Mouse (Mus musculus) gastrocnemius, adult 2 months (tissue): ENCODE data around the gene Rassf4. TPM values are rescaled to one million over a fixed set of nuclear protein-coding genes. Genes with fewer than 3 reads are reported as not detected.

Experiments
- DNase-seq: peaks from one replicate; pipeline ENCODE4 v3.0.0; 2022
- H3K27ac ChIP-seq: fragments of 200-600 bp; 2 replicates; pipeline ENCODE4 v1.8.1; 2022; ENCODE audit warnings: mild to moderate bottlenecking
- H3K4me3 ChIP-seq: fragments of 200-600 bp; 2 replicates; pipeline ENCODE4 v1.8.1; 2022; ENCODE audit warnings: mild to moderate bottlenecking, moderate library complexity
- CTCF ChIP-seq: fragments of 200-600 bp; IDR thresholded peaks from 2 replicates; pipeline ENCODE4 v1.8.1; 2022; ENCODE audit warnings: antibody characterized with exemption, mild to moderate bottlenecking, moderate library complexity
- intact Hi-C: fragments of 180-260 bp; cut with DNase I; formaldehyde crosslinking; loops from one replicate; pipeline ENCODE4 v1.15.1; 2025
- total RNA-seq, 2 experiments: library from RNA; stranded (reverse); gene quantifications; 2 replicates each; pipeline ENCODE4 v1.2.3; 2021

Rassf4 gene
- total RNA-seq, 2 experiments from 2014 or later: 1.7 to 2.3 TPM

DNA sequence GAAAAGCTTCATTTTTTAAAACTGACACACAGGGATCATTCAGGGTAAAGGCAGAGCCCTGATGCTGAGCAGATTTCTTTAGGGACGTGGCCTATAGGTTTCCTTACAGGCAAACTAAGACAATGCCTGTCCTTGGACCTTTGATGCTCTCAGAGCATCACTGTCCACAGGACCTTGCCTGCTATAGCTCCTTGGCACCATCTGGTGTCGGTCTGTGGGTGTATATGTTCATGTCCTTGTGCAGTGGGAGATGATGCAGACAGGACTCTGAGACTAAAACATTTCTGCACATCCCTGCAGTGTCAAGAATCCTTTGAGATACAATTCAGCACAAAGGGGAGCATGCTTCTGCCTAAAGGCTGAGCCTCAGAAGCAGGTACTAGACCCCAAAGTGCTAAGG lies 23.7 kb upstream of the Rassf4 start:
- TF ChIP-seq CTCF: peak; percentile 43
- DNase-seq: no peak
- Histone ChIP-seq H3K4me3 (no peak overlapping the region), H3K27ac (no peak overlapping the region)
- intact Hi-C loops: loop anchor here (1.0 kb wide), 1 partner anchor 43 kb away; no protein-coding TSS in a partner anchor

DNA sequence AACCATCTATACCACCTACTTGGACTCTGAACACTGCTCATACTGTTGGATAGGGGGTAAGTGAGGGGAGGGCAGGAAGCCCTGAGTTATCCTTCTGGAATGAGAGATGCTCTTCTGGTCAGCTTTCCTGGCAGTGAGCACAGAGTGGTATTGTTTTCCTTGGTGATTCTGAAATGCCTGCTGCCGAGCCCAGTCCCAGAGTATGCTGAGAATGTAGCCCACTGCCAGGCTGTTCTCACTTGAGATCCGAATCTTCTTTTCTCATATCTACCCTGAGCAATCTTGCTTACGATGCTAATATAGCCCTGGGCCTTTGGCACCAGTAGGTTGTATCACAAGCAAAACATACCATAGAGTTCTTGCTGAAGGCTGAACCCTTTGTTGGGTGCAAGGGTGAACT lies 20.6 kb upstream of the Rassf4 start:
- Histone ChIP-seq H3K27ac (no peak overlapping the region), H3K4me3 (no peak overlapping the region)
- no peak for DNase-seq
- no peak for TF ChIP-seq CTCF
- intact Hi-C loops: no loop called here

DNA sequence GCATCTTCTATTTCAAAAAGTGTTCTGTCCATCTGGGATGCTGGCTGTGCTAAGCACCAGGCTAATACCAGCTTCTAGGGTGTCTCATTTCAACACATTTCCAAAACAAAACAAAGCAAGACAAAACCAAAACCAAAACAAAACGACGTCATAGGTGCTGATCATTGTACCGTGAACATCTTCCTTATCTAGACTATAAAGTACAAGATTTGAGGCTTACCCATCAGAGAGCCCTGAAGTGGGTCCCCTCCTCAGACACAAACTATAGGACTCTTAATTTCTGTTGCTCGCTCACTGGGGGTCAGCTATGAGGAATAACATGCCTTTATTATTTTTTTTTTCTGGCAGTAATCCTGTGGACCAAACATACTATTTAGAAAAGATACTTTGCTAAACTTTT lies 19.9 kb upstream of the Rassf4 start:
- no peak overlapping the region for H3K27ac ChIP-seq
- H3K4me3 ChIP-seq: no peak overlapping the region
- intact Hi-C loops: no loop called here
- TF ChIP-seq CTCF: no peak
- no peak for DNase-seq

- intact Hi-C loops: no loop called here
- Histone ChIP-seq H3K4me3 (no peak overlapping the region), H3K27ac (no peak overlapping the region)
- DNase-seq: peak; percentile 59
- no peak for TF ChIP-seq CTCF
Measured at GRCm38 (mm10) chr6:116682317-116682716, 8.6 kb upstream of the Rassf4 start.

- Histone ChIP-seq H3K4me3 (no peak overlapping the region), H3K27ac (no peak overlapping the region)
- TF ChIP-seq CTCF: no peak
- peak; percentile 22 for DNase-seq
- intact Hi-C loops: no loop called here
Measured at GRCm38 (mm10) chr6:116679563-116680288, 6.0 kb upstream of the Rassf4 start.

DNA sequence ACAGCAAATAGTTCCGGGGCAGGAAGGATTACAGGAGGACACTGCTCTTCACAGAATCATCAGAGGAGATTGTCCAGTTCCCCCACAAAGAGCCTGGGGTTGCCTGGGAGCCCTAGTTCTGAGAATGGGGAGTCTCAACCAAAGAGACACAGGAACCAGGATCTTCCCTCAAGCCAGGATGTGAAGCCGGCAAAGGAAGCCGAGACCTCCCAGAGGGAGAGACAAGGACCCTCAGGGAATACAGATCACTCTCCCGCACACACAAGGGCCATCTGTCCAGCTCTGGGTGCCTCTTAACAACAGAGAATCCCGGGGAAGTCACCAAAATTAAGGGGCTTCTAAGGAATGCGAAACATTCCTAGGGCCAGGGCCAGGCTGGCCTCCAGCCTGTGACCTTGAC lies 3.6 kb upstream of the Rassf4 start:
- no peak for TF ChIP-seq CTCF
- intact Hi-C loops: no loop called here
- H3K27ac ChIP-seq: no peak overlapping the region
- H3K4me3 ChIP-seq: no peak overlapping the region
- DNase-seq: no peak

DNA sequence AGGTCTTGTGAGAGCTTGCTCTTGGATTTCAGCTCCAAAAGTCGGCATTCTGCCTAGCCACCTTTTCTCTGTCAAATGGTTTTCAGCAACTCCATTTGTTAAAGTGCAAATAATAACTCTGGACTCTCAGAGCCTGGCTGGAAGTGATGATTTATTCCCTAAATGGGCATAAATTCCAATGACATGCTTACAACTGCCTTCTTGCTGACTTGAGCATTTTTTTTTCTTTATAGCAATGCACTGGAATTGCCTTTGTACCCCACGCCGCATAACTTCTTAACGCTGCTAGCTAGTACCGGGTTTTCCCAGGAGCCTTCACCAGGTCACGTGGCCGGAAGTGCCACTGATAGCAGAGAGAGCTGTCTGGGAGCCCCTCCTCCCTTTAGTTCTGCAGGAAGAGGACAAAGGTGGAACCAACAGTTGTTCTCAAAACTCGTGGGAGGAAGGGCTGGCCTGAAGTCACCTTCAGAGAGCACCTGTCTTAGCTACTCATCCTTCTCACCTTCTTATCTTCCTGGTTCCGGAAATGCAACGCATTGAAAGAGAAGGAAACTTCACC lies 2.7 kb upstream of the Rassf4 start:
- intact Hi-C loops: no loop called here
- no peak overlapping the region for H3K27ac ChIP-seq
- no peak overlapping the region for H3K4me3 ChIP-seq
- TF ChIP-seq CTCF: no peak
- DNase-seq: no peak

GRCm38 (mm10) chr6:116674283-116674886 lies 633 bp upstream of the Rassf4 start:
- intact Hi-C loops: no loop called here
- TF ChIP-seq CTCF: no peak
- Histone ChIP-seq H3K4me3 (peak overlapping the region; percentile 74), H3K27ac (peak overlapping the region; percentile 72)
- no peak for DNase-seq

- no peak for DNase-seq
- no peak for TF ChIP-seq CTCF
- Histone ChIP-seq H3K4me3 (peak overlapping the region; percentile 74), H3K27ac (no peak overlapping the region)
- intact Hi-C loops: no loop called here
Measured at GRCm38 (mm10) chr6:116672349-116672748, 1.4 kb downstream of the Rassf4 start.

- DNase-seq: no peak
- Histone ChIP-seq H3K4me3 (peak overlapping the region; percentile 39), H3K27ac (0 out of 2 replicates have a peak overlapping the region, but pooled peaks have one; percentile 5)
- TF ChIP-seq CTCF: no peak
- intact Hi-C loops: no loop called here
Measured at GRCm38 (mm10) chr6:116671768-116672167, 2.0 kb downstream of the Rassf4 start.

DNA sequence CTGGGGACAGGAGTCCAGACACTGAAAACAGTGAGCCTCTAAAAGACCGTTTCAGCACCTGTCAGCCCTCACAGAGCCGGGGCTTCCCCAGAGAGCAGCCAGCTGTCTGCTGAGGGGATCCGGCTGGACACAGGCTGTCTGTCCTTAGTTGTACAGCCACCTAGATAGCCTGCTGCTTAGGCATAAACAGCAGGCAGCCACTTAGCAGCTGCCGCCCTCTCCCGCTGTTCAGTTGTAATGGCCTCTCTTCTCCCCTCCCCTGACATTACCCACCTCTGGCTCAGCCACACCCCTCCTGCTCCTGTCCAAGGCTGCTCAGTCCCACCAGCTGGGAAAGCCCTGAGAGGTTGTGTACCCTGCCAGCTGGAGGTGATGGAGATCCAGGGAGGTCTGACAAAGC lies 2.7 kb downstream of the Rassf4 start:
- H3K27ac ChIP-seq: peak overlapping the region; percentile 20; the same call in 1 of the 2 replicates
- intact Hi-C loops: no loop called here
- no peak for TF ChIP-seq CTCF
- DNase-seq: no peak
- peak overlapping the region; percentile 1 for H3K4me3 ChIP-seq

DNA sequence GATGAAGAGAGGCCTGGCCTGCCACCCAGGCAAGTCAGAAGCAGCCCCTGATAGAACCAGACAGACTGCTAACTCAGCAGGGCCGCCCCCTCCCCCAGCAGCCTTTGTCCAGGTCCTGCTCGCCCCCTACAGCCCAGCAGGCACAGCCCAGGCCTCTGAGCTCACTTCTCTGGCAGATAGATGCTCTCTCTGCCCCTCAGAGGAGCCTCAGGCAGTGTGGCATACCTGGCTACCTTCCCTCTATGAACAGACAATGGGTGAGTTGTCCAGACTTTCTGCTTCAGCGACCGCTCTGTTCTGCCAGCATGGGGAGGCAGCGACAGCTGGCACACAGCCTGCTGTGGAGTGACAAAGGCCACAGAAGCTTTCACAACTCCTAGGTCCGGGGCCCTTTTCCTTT lies 3.6 kb downstream of the Rassf4 start:
- TF ChIP-seq CTCF: no peak
- intact Hi-C loops: no loop called here
- Histone ChIP-seq H3K27ac (0 out of 2 replicates have a peak overlapping the region, but pooled peaks have one; percentile 2), H3K4me3 (peak overlapping the region; percentile 1)
- DNase-seq: no peak

DNA sequence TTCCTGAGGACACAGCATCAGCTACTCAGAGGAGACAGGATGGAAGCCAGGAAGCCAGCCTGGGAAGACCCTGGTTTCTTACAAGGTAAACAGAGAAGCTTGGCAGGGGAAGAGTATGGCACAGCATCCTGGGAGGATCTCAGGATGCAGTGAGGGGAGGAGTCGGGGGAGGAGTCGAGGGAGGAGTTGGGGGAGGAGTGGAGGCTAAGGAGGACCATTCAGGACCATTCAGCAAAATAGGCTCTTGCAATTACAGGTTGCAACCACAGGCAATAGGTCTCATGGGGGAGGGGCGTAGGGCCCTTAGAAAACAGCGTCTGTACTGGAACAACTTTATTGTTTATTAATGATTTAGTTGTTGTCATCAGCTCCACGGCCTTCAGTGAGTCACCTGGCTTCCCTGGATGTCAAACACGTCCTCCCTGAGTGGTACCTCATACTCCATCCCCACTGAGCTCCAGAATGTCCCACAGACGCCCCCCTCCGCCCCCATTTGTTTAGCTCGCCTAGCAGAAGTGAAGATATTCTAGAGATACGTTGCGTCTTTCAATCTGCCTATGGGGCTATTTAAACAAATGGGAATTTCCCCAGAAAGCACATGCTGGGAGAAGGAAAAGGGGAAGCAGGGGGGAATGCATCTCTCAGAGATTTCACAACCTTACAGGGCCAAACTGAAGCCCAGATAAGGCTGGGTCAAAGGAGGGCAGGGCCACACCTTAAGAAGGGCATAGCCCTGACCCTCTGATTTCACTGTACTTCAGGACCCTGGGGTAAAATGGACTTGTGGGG lies 4.9 kb downstream of the Rassf4 start:
- TF ChIP-seq CTCF: no peak
- intact Hi-C loops: no loop called here
- H3K4me3 ChIP-seq: no peak overlapping the region
- peak; percentile 27 for DNase-seq
- H3K27ac ChIP-seq: no peak overlapping the region
